Mouse (Mus musculus) spleen, adult 2 months (tissue): ENCODE results near the gene Itgb1.

Source experiments
- CTCF ChIP-seq: fragments of 200-500 bp; IDR thresholded peaks from 2 replicates; pipeline ENCODE4 v1.5.1; 2011; ENCODE audit warnings: mild to moderate bottlenecking, inconsistent platforms; ENCODE audit not compliant: insufficient read depth, insufficient read length, insufficient replicate concordance; ENCODE audit errors: extremely low read depth
- POLR2A ChIP-seq: fragments of 200-500 bp; IDR thresholded peaks from 2 replicates; pipeline ENCODE4 v1.6.1; 2011; ENCODE audit warnings: low read depth, low read length, inconsistent platforms

DNA sequence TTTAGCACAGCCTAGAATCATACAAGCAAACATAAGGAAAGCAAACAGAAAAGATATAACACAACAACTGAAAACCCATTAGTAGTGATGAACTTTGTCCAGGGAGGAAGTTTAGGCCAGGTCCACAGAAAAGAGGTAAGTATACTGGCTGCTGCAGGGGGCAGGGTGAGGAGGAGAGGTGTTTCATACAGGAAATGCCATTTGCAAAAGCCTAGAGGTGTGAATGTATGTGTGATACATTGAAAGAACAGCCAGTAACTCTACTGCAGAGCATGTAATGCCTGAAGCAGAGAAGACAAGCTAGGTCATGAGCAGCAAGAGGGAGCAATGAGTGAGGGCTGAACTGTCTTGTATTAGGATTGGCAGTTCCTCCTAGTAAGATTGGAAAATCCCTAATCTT lies 40.0 kb upstream of the Itgb1 start:
- no peak for TF ChIP-seq CTCF
- no peak for TF ChIP-seq POLR2A
